Mouse (Mus musculus) hindbrain, embryonic 15.5 days (tissue): ENCODE results near the gene Olfr344. TPM values are rescaled to one million over a fixed set of nuclear protein-coding genes. Genes with fewer than 3 reads are reported as not detected.

ENCODE experiments used
- ATAC-seq: fragments of 200-750 bp; cut with Nextera tagmentation; 2 replicates; pipeline ENCODE4 v1.8.0; 2017; ENCODE audit warnings: low read depth, moderate number of reproducible peaks, moderate TSS enrichment; ENCODE audit not compliant: low FRiP score
- H3K27ac ChIP-seq: fragments of 300-500 bp; sonication (generic); replicated peaks from 2 replicates; pipeline ENCODE4 v1.5.1; 2015; ENCODE audit warnings: mild to moderate bottlenecking, inconsistent platforms
- H3K27me3 ChIP-seq: fragments of 300-500 bp; sonication (generic); 2 replicates; pipeline ENCODE4 v1.6.1; 2015; ENCODE audit warnings: control low read depth, inconsistent platforms
- H3K36me3 ChIP-seq: fragments of 300-500 bp; sonication (generic); 2 replicates; pipeline ENCODE4 v1.6.1; 2015; ENCODE audit warnings: control low read depth, inconsistent platforms
- H3K4me1 ChIP-seq: fragments of 300-500 bp; sonication (generic); replicated peaks from 2 replicates; pipeline ENCODE4 v1.6.1; 2015; ENCODE audit warnings: control low read depth, inconsistent platforms
- H3K4me2 ChIP-seq: fragments of 300-500 bp; sonication (generic); 2 replicates; pipeline ENCODE4 v1.6.1; 2015; ENCODE audit warnings: moderate library complexity, mild to moderate bottlenecking, inconsistent platforms
- H3K4me3 ChIP-seq: fragments of 300-500 bp; sonication (generic); 2 replicates; pipeline ENCODE4 v1.5.1; 2015; ENCODE audit warnings: mild to moderate bottlenecking, inconsistent platforms
- H3K9ac ChIP-seq: fragments of 300-500 bp; sonication (generic); 2 replicates; pipeline ENCODE4 v1.6.1; 2015; ENCODE audit warnings: inconsistent platforms
- H3K9me3 ChIP-seq: fragments of 300-500 bp; sonication (generic); 2 replicates; pipeline ENCODE4 v1.6.1; 2016; ENCODE audit warnings: control low read depth, inconsistent platforms
- WGBS: fragments of 180-500 bp; shearing (Covaris S2); methylation state at CpG from one replicate; pipeline ENCODE4 v1.1.7; 2015; 5-methylcytosine and 5-hydroxymethylcytosine counted together
- polyA plus RNA-seq: library from polyadenylated mRNA; unstranded; fragments of >200 nt; fragmentation: Nextera tagmentation; extraction: Ambion mirVana; gene quantifications from 2 replicates; pipeline ENCODE4 v1.2.1, GENCODE M21; 2015

The Olfr344 gene
- polyA plus RNA-seq = not detected in 2 replicates

- Histone ChIP-seq H3K4me3 (no peak within 1 kb of the TSS), H3K36me3 (no peaks in the 10 kb centered on the region), H3K4me1 (no peaks in the 10 kb centered on the region), H3K9ac (no peak within 1 kb of the TSS), H3K27me3 (no peaks in the 10 kb centered on the region), H3K27ac (no peak within 1 kb of the TSS), H3K9me3 (no peaks in the 10 kb centered on the region; the same call in 1 of the 2 replicates), H3K4me2 (no peak within 1 kb of the TSS)
- 83% methylated on average over 1 of the region's 1 CpGs for WGBS
- no peak for ATAC-seq
Observed at GRCm38 (mm10) chr2:36566362-36566761, at the start of gene Olfr344. TSS of gene Olfr344 (plus strand) at chr2:36566662.

- Histone ChIP-seq H3K27me3 (no peaks in the 10 kb centered on the region), H3K4me1 (no peaks in the 10 kb centered on the region), H3K9ac (no peak within 1 kb of the TSS), H3K27ac (no peak within 1 kb of the TSS), H3K9me3 (peaks cover 15% of the 10 kb centered on the region; the same call in 1 of the 2 replicates), H3K4me3 (no peak within 1 kb of the TSS), H3K4me2 (no peak within 1 kb of the TSS), H3K36me3 (no peaks in the 10 kb centered on the region)
- no peak for ATAC-seq
- WGBS = 73% methylated on average over 3 of the region's 3 CpGs
Observed at GRCm38 (mm10) chr2:36524698-36525097, 41.8 kb upstream of the Olfr344 start, which contains the start of gene Olfr342. TSS of gene Olfr342 (plus strand) at chr2:36524998.

- H3K9me3 ChIP-seq = no peaks in the 10 kb centered on the region; the same call in 1 of the 2 replicates
- H3K36me3 ChIP-seq = no peaks in the 10 kb centered on the region
- H3K9ac ChIP-seq = no peak overlapping the region
- no peaks in the 10 kb centered on the region for H3K4me1 ChIP-seq
- H3K27ac ChIP-seq = no peak overlapping the region
- no peak for ATAC-seq
- H3K4me2 ChIP-seq = no peak overlapping the region
- no peaks in the 10 kb centered on the region for H3K27me3 ChIP-seq
- no peak overlapping the region for H3K4me3 ChIP-seq
Observed at GRCm38 (mm10) chr2:36565156-36565555, 1.3 kb upstream of the Olfr344 start.

GRCm38 (mm10) chr2:36567022-36567421, 560 bp downstream of the Olfr344 start:
- H3K36me3 ChIP-seq = no peaks in the 10 kb centered on the region
- no peaks in the 10 kb centered on the region for H3K4me1 ChIP-seq
- no peak overlapping the region for H3K4me3 ChIP-seq
- H3K27ac ChIP-seq = no peak overlapping the region
- no peak for ATAC-seq
- H3K9me3 ChIP-seq = no peaks in the 10 kb centered on the region; the same call in 1 of the 2 replicates
- no peaks in the 10 kb centered on the region for H3K27me3 ChIP-seq
- no peak overlapping the region for H3K9ac ChIP-seq
- no peak overlapping the region for H3K4me2 ChIP-seq

GRCm38 (mm10) chr2:36567845-36568244, 1.4 kb downstream of the Olfr344 start:
- no peak overlapping the region for H3K4me3 ChIP-seq
- H3K9me3 ChIP-seq = no peaks in the 10 kb centered on the region; the same call in 1 of the 2 replicates
- no peak overlapping the region for H3K4me2 ChIP-seq
- no peak for ATAC-seq
- H3K4me1 ChIP-seq = no peaks in the 10 kb centered on the region
- WGBS = 94% methylated on average over 3 of the region's 3 CpGs
- no peak overlapping the region for H3K27ac ChIP-seq
- H3K36me3 ChIP-seq = no peaks in the 10 kb centered on the region
- H3K9ac ChIP-seq = no peak overlapping the region
- H3K27me3 ChIP-seq = no peaks in the 10 kb centered on the region

Other genes with a start within 250 kb of the Olfr344 start
- 0.03 TPM in 1 of 2 replicates, not detected in the other for gene Olfr338, start 193.1 kb upstream of the Olfr344 start, polyA plus RNA-seq
- gene Olfr339, start 147.7 kb upstream of the Olfr344 start, polyA plus RNA-seq = not detected in 2 replicates
- not detected in 2 replicates for gene Olfr340, start 114.1 kb upstream of the Olfr344 start, polyA plus RNA-seq
- not detected in 2 replicates for gene Olfr341, start 84.2 kb upstream of the Olfr344 start, polyA plus RNA-seq
- gene Olfr342, start 41.7 kb upstream of the Olfr344 start, polyA plus RNA-seq = not detected in 2 replicates
- not detected in 2 replicates for gene Olfr345, start 73.4 kb downstream of the Olfr344 start, polyA plus RNA-seq
- not detected in 2 replicates for gene Olfr346, start 119.1 kb downstream of the Olfr344 start, polyA plus RNA-seq
- gene Olfr347, start 165.2 kb downstream of the Olfr344 start, polyA plus RNA-seq = not detected in 2 replicates
- not detected in 2 replicates for gene Olfr348, start 217.6 kb downstream of the Olfr344 start, polyA plus RNA-seq
- not detected in 2 replicates for gene Olfr50, start 223.9 kb downstream of the Olfr344 start, polyA plus RNA-seq